Comparison of ENCODE assay signal across 8 mouse cellular contexts in genomic region chr15:102256431-102257201, GRCm38 (mm10). TPM values are rescaled to one million over a fixed set of nuclear protein-coding genes. Genes with fewer than 3 reads are reported as not detected.
DNase-seq lines count a peak whose midpoint lies in the region; ATAC-seq and TF ChIP-seq lines count a peak whose summit lies in the region.

No protein-coding gene starts in this region.

- H3K9me3 ChIP-seq in heart, embryonic 10.5 days: no peaks in the 10 kb centered on the region
- H3K9me3 ChIP-seq in embryonic facial prominence, embryonic 14.5 days (ENCODE audit: control insufficient read depth, low read length): no peaks in the 10 kb centered on the region
- H3K9me3 ChIP-seq in limb, embryonic 12.5 days: no peaks in the 10 kb centered on the region
- no peaks in the 10 kb centered on the region for H3K9me3 ChIP-seq in stomach, embryonic 15.5 days

- H3K27ac ChIP-seq in heart, embryonic 10.5 days: peak overlapping the region; percentile 86
- H3K27ac ChIP-seq in embryonic facial prominence, embryonic 14.5 days (replicated peaks; ENCODE audit: low read depth, low read length): peak overlapping the region; percentile 99
- H3K27ac ChIP-seq in limb, embryonic 12.5 days: peak overlapping the region; percentile 99
- H3K27ac ChIP-seq in stomach, embryonic 15.5 days: peak overlapping the region; percentile 86

- peak overlapping the region; percentile 85 for H3ac ChIP-seq in C2C12 (ENCODE audit: control insufficient read depth, insufficient read length, low read depth)

- peaks cover 88% of the 10 kb centered on the region for H3K27me3 ChIP-seq in heart, embryonic 10.5 days (ENCODE audit: insufficient read depth, poor library complexity, severe bottlenecking)
- H3K27me3 ChIP-seq in C2C12 (ENCODE audit: control insufficient read depth, insufficient read depth, insufficient read length): no peaks in the 10 kb centered on the region
- no peaks in the 10 kb centered on the region for H3K27me3 ChIP-seq in embryonic facial prominence, embryonic 14.5 days (replicated peaks; ENCODE audit: control insufficient read depth, insufficient read depth, low read length)
- no peaks in the 10 kb centered on the region for H3K27me3 ChIP-seq in limb, embryonic 12.5 days
- H3K27me3 ChIP-seq in stomach, embryonic 15.5 days (replicated peaks): 0 out of 2 replicates have a peak, but pooled peaks cover 3% of the 10 kb centered on the region

- H3K4me2 ChIP-seq in embryonic facial prominence, embryonic 14.5 days (ENCODE audit: low read depth, low read length): peak overlapping the region; percentile 79
- H3K4me2 ChIP-seq in limb, embryonic 12.5 days: peak overlapping the region; percentile 92
- H3K4me2 ChIP-seq in stomach, embryonic 15.5 days: peak overlapping the region; percentile 90

- no peak for DNase-seq in heart, embryonic 10.5 days (ENCODE audit: low spot score)
- no peak for DNase-seq in heart, adult 9 months (ENCODE audit: low spot score in 2 of 2)
- no peak for DNase-seq in embryonic facial prominence, embryonic 14.5 days (ENCODE audit: low spot score)
- no peak for DNase-seq in embryo, embryonic 10.5 days (ENCODE audit: low spot score)

- H3K79me2 ChIP-seq in C2C12 (ENCODE audit: control insufficient read depth, insufficient read depth): peaks cover 47% of the 10 kb centered on the region

- H3K4me1 ChIP-seq in heart, embryonic 10.5 days: peaks cover 46% of the 10 kb centered on the region
- peaks cover 51% of the 10 kb centered on the region for H3K4me1 ChIP-seq in embryonic facial prominence, embryonic 14.5 days (ENCODE audit: control insufficient read depth, insufficient read depth, low read length)
- H3K4me1 ChIP-seq in limb, embryonic 12.5 days (replicated peaks): peaks cover 80% of the 10 kb centered on the region
- H3K4me1 ChIP-seq in stomach, embryonic 15.5 days: peaks cover 31% of the 10 kb centered on the region

- H3K79me3 ChIP-seq in C2C12 (ENCODE audit: low read depth): peaks cover 17% of the 10 kb centered on the region

- H3K9ac ChIP-seq in embryonic facial prominence, embryonic 14.5 days (ENCODE audit: low read depth, low read length): peak overlapping the region; percentile 97
- H3K9ac ChIP-seq in limb, embryonic 12.5 days (replicated peaks): peak overlapping the region; percentile 93
- H3K9ac ChIP-seq in stomach, embryonic 15.5 days: peak overlapping the region; percentile 29

- no peak for ATAC-seq in embryonic facial prominence, embryonic 14.5 days (ENCODE audit: low read depth)
- no peak for ATAC-seq in limb, embryonic 12.5 days (ENCODE audit: insufficient number of reproducible peaks, insufficient read depth, low FRiP score, low TSS enrichment, low read depth)
- ATAC-seq in stomach, embryonic 15.5 days (ENCODE audit: insufficient read depth, low FRiP score, low read depth): no peak
- ATAC-seq in erythroblast, adult 5-6 weeks (replicated peaks; ENCODE audit: low FRiP score, poor library complexity, severe bottlenecking): no peak

- 7% methylated on average over 22 of the region's 22 CpGs for WGBS in heart, embryonic 10.5 days
- WGBS in embryonic facial prominence, embryonic 14.5 days: 4% methylated on average over 11 of the region's 22 CpGs
- 5% methylated on average over 22 of the region's 22 CpGs for WGBS in limb, embryonic 12.5 days
- 12% methylated on average over 22 of the region's 22 CpGs for WGBS in stomach, embryonic 15.5 days

- TF ChIP-seq CTCF in C2C12 (IDR thresholded peaks at IDR 0.05; ENCODE audit: control insufficient read depth, insufficient read depth, insufficient read length): no peak

- 0 out of 2 replicates have a peak, but pooled peaks cover 4% of the 10 kb centered on the region for H3K36me3 ChIP-seq in heart, embryonic 10.5 days
- H3K36me3 ChIP-seq in C2C12 (ENCODE audit: control insufficient read depth, insufficient read depth): peaks cover 18% of the 10 kb centered on the region
- H3K36me3 ChIP-seq in embryonic facial prominence, embryonic 14.5 days (ENCODE audit: control insufficient read depth, insufficient read depth, low read length): peaks cover 24% of the 10 kb centered on the region
- peaks cover 29% of the 10 kb centered on the region for H3K36me3 ChIP-seq in limb, embryonic 12.5 days
- no peaks in the 10 kb centered on the region for H3K36me3 ChIP-seq in stomach, embryonic 15.5 days

- peak overlapping the region; percentile 69 for H3K4me3 ChIP-seq in heart, embryonic 10.5 days
- peak overlapping the region; percentile 89 for H3K4me3 ChIP-seq in C2C12 (ENCODE audit: insufficient read depth, poor library complexity, severe bottlenecking)
- H3K4me3 ChIP-seq in embryonic facial prominence, embryonic 14.5 days (ENCODE audit: low read depth, low read length): peak overlapping the region; percentile 75
- H3K4me3 ChIP-seq in limb, embryonic 12.5 days (replicated peaks): peak overlapping the region; percentile 82
- H3K4me3 ChIP-seq in stomach, embryonic 15.5 days (replicated peaks): peak overlapping the region; percentile 64

TF ChIP-seq in C2C12, 6 proteins besides CTCF, POLR2A, EP300 and RAD21:
- TF ChIP-seq CEBPB (IDR thresholded peaks at IDR 0.05; ENCODE audit: low read depth): no peak

RNA-seq across cellular contexts. Expression of gene Rarg, which starts 0.7 kb away (rescaled TPM):
- polyA plus RNA-seq in heart, embryonic 10.5 days (2016; fragmentation: Nextera tagmentation; extraction: Ambion mirVana): 11.3 and 17.3 TPM in 2 replicates
- 92.5 TPM for polyA plus RNA-seq in C2C12 (2012; fragmentation: generic; extraction: Trizol)
- 73.8 and 75.3 TPM in 2 replicates for polyA plus RNA-seq in embryonic facial prominence, embryonic 14.5 days (2014; fragmentation: Nextera tagmentation; extraction: Ambion mirVana)
- 137 TPM in 2 replicates for polyA plus RNA-seq in limb, embryonic 12.5 days (2016; fragmentation: Nextera tagmentation; extraction: Ambion mirVana)
- 29.8 and 33.8 TPM in 2 replicates for polyA plus RNA-seq in stomach, embryonic 15.5 days (2015; fragmentation: Nextera tagmentation; extraction: Ambion mirVana)
- total RNA-seq in erythroblast, adult 5-6 weeks (2015; ENCODE audit: low replicate concordance): 0.84 and 1.5 TPM in 2 replicates
- 0.84 and 5.2 TPM in 2 replicates for total RNA-seq in erythroblast, adult 5-6 weeks (2017; ENCODE audit: low replicate concordance)

RNA-seq across cellular contexts. Expression of gene Gm9918, which starts 13.7 kb away (rescaled TPM):
- 0.23 TPM in 1 of 2 replicates, not detected in the other for polyA plus RNA-seq in heart, embryonic 10.5 days (2016; fragmentation: Nextera tagmentation; extraction: Ambion mirVana)
- not detected for polyA plus RNA-seq in C2C12 (2012; fragmentation: generic; extraction: Trizol)
- 0.71 and 1.1 TPM in 2 replicates for polyA plus RNA-seq in embryonic facial prominence, embryonic 14.5 days (2014; fragmentation: Nextera tagmentation; extraction: Ambion mirVana)
- polyA plus RNA-seq in limb, embryonic 12.5 days (2016; fragmentation: Nextera tagmentation; extraction: Ambion mirVana): 1.3 and 1.4 TPM in 2 replicates
- 0.27 and 0.30 TPM in 2 replicates for polyA plus RNA-seq in stomach, embryonic 15.5 days (2015; fragmentation: Nextera tagmentation; extraction: Ambion mirVana)
- total RNA-seq in erythroblast, adult 5-6 weeks (2015; ENCODE audit: low replicate concordance): not detected in 2 replicates
- not detected in 2 replicates for total RNA-seq in erythroblast, adult 5-6 weeks (2017; ENCODE audit: low replicate concordance)

RNA-seq across cellular contexts. Expression of gene Mfsd5, which starts 22.6 kb away (rescaled TPM):
- polyA plus RNA-seq in heart, embryonic 10.5 days (2016; fragmentation: Nextera tagmentation; extraction: Ambion mirVana): 55.7 and 63.4 TPM in 2 replicates
- 126 TPM for polyA plus RNA-seq in C2C12 (2012; fragmentation: generic; extraction: Trizol)
- 64.6 and 67.2 TPM in 2 replicates for polyA plus RNA-seq in embryonic facial prominence, embryonic 14.5 days (2014; fragmentation: Nextera tagmentation; extraction: Ambion mirVana)
- polyA plus RNA-seq in limb, embryonic 12.5 days (2016; fragmentation: Nextera tagmentation; extraction: Ambion mirVana): 56.1 and 58.8 TPM in 2 replicates
- polyA plus RNA-seq in stomach, embryonic 15.5 days (2015; fragmentation: Nextera tagmentation; extraction: Ambion mirVana): 66.3 and 66.4 TPM in 2 replicates
- 5.9 and 15.6 TPM in 2 replicates for total RNA-seq in erythroblast, adult 5-6 weeks (2015; ENCODE audit: low replicate concordance)
- total RNA-seq in erythroblast, adult 5-6 weeks (2017; ENCODE audit: low replicate concordance): 2.5 and 10.7 TPM in 2 replicates

RNA-seq across cellular contexts. Expression of gene Itgb7, which starts 24.9 kb away (rescaled TPM):
- 0.22 and 1.5 TPM in 2 replicates for polyA plus RNA-seq in heart, embryonic 10.5 days (2016; fragmentation: Nextera tagmentation; extraction: Ambion mirVana)
- polyA plus RNA-seq in C2C12 (2012; fragmentation: generic; extraction: Trizol): 58.8 TPM
- 2.1 and 4.1 TPM in 2 replicates for polyA plus RNA-seq in embryonic facial prominence, embryonic 14.5 days (2014; fragmentation: Nextera tagmentation; extraction: Ambion mirVana)
- polyA plus RNA-seq in limb, embryonic 12.5 days (2016; fragmentation: Nextera tagmentation; extraction: Ambion mirVana): 2.9 and 3.3 TPM in 2 replicates
- polyA plus RNA-seq in stomach, embryonic 15.5 days (2015; fragmentation: Nextera tagmentation; extraction: Ambion mirVana): 9.6 and 12.7 TPM in 2 replicates
- 36.8 and 55.3 TPM in 2 replicates for total RNA-seq in erythroblast, adult 5-6 weeks (2015; ENCODE audit: low replicate concordance)
- total RNA-seq in erythroblast, adult 5-6 weeks (2017; ENCODE audit: low replicate concordance): 31.0 and 35.5 TPM in 2 replicates

RNA-seq across cellular contexts. Expression of gene Espl1, which starts 39.5 kb away (rescaled TPM):
- 35.8 and 40.9 TPM in 2 replicates for polyA plus RNA-seq in heart, embryonic 10.5 days (2016; fragmentation: Nextera tagmentation; extraction: Ambion mirVana)
- polyA plus RNA-seq in C2C12 (2012; fragmentation: generic; extraction: Trizol): 47.0 TPM
- 22.4 and 24.0 TPM in 2 replicates for polyA plus RNA-seq in embryonic facial prominence, embryonic 14.5 days (2014; fragmentation: Nextera tagmentation; extraction: Ambion mirVana)
- 42.7 and 49.3 TPM in 2 replicates for polyA plus RNA-seq in limb, embryonic 12.5 days (2016; fragmentation: Nextera tagmentation; extraction: Ambion mirVana)
- 22.9 and 23.9 TPM in 2 replicates for polyA plus RNA-seq in stomach, embryonic 15.5 days (2015; fragmentation: Nextera tagmentation; extraction: Ambion mirVana)
- 4.8 and 10.9 TPM in 2 replicates for total RNA-seq in erythroblast, adult 5-6 weeks (2015; ENCODE audit: low replicate concordance)
- 29.3 and 37.1 TPM in 2 replicates for total RNA-seq in erythroblast, adult 5-6 weeks (2017; ENCODE audit: low replicate concordance)

Comparison
In these comparisons a context has a peak if more than half of its experiments do, and no peak if none do; other contexts are left out.
1. H3K9ac ChIP-seq: peak in every context shown above with its lines; median percentile 97 in embryonic facial prominence, embryonic 14.5 days; 93 in limb, embryonic 12.5 days; 29 in stomach, embryonic 15.5 days.